Mouse (Mus musculus) NIH3T3 (cell line): ENCODE results near the gene Mul1.
"Not testable (repeated sequence)": the region's sequence is repeated elsewhere in the genome, so short reads cannot be mapped to it uniquely, and the experiment has no call there.

Experiments used
- DNase-seq: peaks from one replicate; pipeline ENCODE4 v3.0.0-alpha.2; 2012; ENCODE audit warnings: low read depth

Mul1 gene

GRCm38 (mm10) chr4:138434347-138435316 is at the start of gene Mul1:
Mul1 (plus strand) TSS chr4:138434671.
- DNase-seq: peak; percentile 94

GRCm38 (mm10) chr4:138393703-138394102 is 40.8 kb upstream of the Mul1 start:
- DNase-seq: no peak

- no peak for DNase-seq
Measured at GRCm38 (mm10) chr4:138395087-138395970, 39.1 kb upstream of the Mul1 start.

GRCm38 (mm10) chr4:138395971-138396645 is 38.4 kb upstream of the Mul1 start, which contains the start of gene Fam43b:
Fam43b (minus strand) TSS chr4:138396528.
- DNase-seq: no peak

- no peak for DNase-seq
Measured at GRCm38 (mm10) chr4:138396711-138397110, 37.8 kb upstream of the Mul1 start.

- DNase-seq: peak; percentile 64
Measured at GRCm38 (mm10) chr4:138404806-138405205, 29.7 kb upstream of the Mul1 start.

GRCm38 (mm10) chr4:138407479-138408194 is 26.8 kb upstream of the Mul1 start:
- no peak for DNase-seq

GRCm38 (mm10) chr4:138411011-138411410 is 23.5 kb upstream of the Mul1 start:
- no peak for DNase-seq

- no peak for DNase-seq
Measured at GRCm38 (mm10) chr4:138411504-138412121, 22.9 kb upstream of the Mul1 start.

- no peak for DNase-seq
Measured at GRCm38 (mm10) chr4:138414725-138415124, 19.7 kb upstream of the Mul1 start.

- DNase-seq: no peak
Measured at GRCm38 (mm10) chr4:138415991-138416390, 18.5 kb upstream of the Mul1 start.

GRCm38 (mm10) chr4:138416414-138416813 is 18.1 kb upstream of the Mul1 start:
- no peak for DNase-seq

- no peak for DNase-seq
Measured at GRCm38 (mm10) chr4:138417882-138418281, 16.6 kb upstream of the Mul1 start.

- DNase-seq: no peak
Measured at GRCm38 (mm10) chr4:138418340-138418957, 16.0 kb upstream of the Mul1 start.

GRCm38 (mm10) chr4:138425028-138425427 is 9.4 kb upstream of the Mul1 start:
- no peak for DNase-seq

GRCm38 (mm10) chr4:138425604-138426003 is 8.9 kb upstream of the Mul1 start:
- DNase-seq: not testable (repeated sequence)

- peak; percentile 85 for DNase-seq
Measured at GRCm38 (mm10) chr4:138426778-138427705, 7.4 kb upstream of the Mul1 start.

- DNase-seq: peak; percentile 49
Measured at GRCm38 (mm10) chr4:138429778-138430177, 4.7 kb upstream of the Mul1 start.

GRCm38 (mm10) chr4:138431340-138431739 is 3.1 kb upstream of the Mul1 start:
- peak; percentile 51 for DNase-seq
